Mouse (Mus musculus) hindbrain, embryonic 16.5 days (tissue): ENCODE measurements at regions not wholly inside any gene's neighbourhood (a gene's known extent, or its start where the extent isn't known, plus 50 kb on each side); places are given as distances from the start of the nearest gene placed in this dataset.
A peak's percentile ranks its signal among the peaks of the same experiment; 100 is the strongest.

Experiments
- ATAC-seq: fragments of 200-750 bp; cut with Nextera tagmentation; 2 replicates; pipeline ENCODE4 v1.8.0; 2017; ENCODE audit warnings: moderate TSS enrichment, moderate library complexity
- H3K27ac ChIP-seq: fragments of 300-500 bp; sonication (generic); 2 replicates; pipeline ENCODE4 v1.5.1; 2014; ENCODE audit warnings: low read depth, mild to moderate bottlenecking, control low read depth, low read length, moderate library complexity
- H3K27me3 ChIP-seq: fragments of 300-500 bp; sonication (generic); replicated peaks from 2 replicates; pipeline ENCODE4 v1.6.1; 2014; ENCODE audit warnings: low read length; ENCODE audit not compliant: control insufficient read depth, insufficient read depth
- H3K36me3 ChIP-seq: fragments of 300-500 bp; sonication (generic); 2 replicates; pipeline ENCODE4 v1.6.1; 2014; ENCODE audit warnings: mild to moderate bottlenecking, low read length, moderate library complexity, mixed read lengths; ENCODE audit not compliant: control insufficient read depth, insufficient read depth
- H3K4me1 ChIP-seq: fragments of 300-500 bp; sonication (generic); 2 replicates; pipeline ENCODE4 v1.6.1; 2014; ENCODE audit warnings: low read depth, low read length; ENCODE audit not compliant: control insufficient read depth, insufficient read depth
- H3K4me2 ChIP-seq: fragments of 300-500 bp; sonication (generic); 2 replicates; pipeline ENCODE4 v1.6.1; 2014; ENCODE audit warnings: mild to moderate bottlenecking, low read length, control low read depth, moderate library complexity
- H3K4me3 ChIP-seq: fragments of 300-500 bp; sonication (generic); 2 replicates; pipeline ENCODE4 v1.5.1; 2014; ENCODE audit warnings: mild to moderate bottlenecking, low read length, control low read depth, moderate library complexity
- H3K9ac ChIP-seq: fragments of 300-500 bp; sonication (generic); 2 replicates; pipeline ENCODE4 v1.6.1; 2014; ENCODE audit warnings: low read depth, mild to moderate bottlenecking, control low read depth, low read length, moderate library complexity
- H3K9me3 ChIP-seq: fragments of 300-500 bp; sonication (generic); 2 replicates; pipeline ENCODE4 v1.6.1; 2014; ENCODE audit warnings: mild to moderate bottlenecking, low read length, moderate library complexity; ENCODE audit not compliant: control insufficient read depth
- whole genome bisulfite sequencing: fragments of 180-500 bp; shearing (Covaris S2); extraction: QIAGEN DNeasy Blood & Tissue Kit; methylation state at CpG from one replicate; pipeline ENCODE4 v1.1.7; 2014; 5-methylcytosine and 5-hydroxymethylcytosine counted together

DNA sequence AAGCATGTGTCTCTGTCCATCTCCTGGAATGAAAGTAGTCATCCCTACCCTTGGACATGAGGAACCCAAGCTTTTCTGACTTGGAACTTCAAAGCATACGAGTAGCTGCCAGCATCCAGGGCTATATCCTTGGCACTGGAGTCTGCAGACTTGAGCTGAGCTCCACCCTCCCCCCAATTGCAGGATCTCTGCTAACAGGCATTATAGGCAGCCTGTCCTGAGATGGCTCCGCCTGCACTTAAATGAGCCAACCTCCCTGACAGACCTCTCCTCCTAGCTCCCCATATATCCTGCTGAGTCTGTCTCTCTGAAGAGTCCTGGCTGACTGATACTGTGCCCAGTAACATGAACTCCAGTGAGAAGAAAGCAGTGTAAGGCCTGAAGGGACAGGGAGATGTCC is 141.4 kb downstream of the Rybp start:
- H3K9ac ChIP-seq, result no peak overlapping the region
- ATAC-seq, result no peak
- no peak overlapping the region for H3K4me3 ChIP-seq
- H3K27ac ChIP-seq, result no peak overlapping the region
- H3K9me3 ChIP-seq, result no peaks in the 10 kb centered on the region
- H3K36me3 ChIP-seq, result no peaks in the 10 kb centered on the region
- WGBS, result 76% methylated on average over 2 of the region's 2 CpGs
- no peak overlapping the region for H3K4me2 ChIP-seq
- H3K27me3 ChIP-seq, result no peaks in the 10 kb centered on the region; the same call in 1 of the 2 replicates
- H3K4me1 ChIP-seq, result peaks cover 16% of the 10 kb centered on the region

DNA sequence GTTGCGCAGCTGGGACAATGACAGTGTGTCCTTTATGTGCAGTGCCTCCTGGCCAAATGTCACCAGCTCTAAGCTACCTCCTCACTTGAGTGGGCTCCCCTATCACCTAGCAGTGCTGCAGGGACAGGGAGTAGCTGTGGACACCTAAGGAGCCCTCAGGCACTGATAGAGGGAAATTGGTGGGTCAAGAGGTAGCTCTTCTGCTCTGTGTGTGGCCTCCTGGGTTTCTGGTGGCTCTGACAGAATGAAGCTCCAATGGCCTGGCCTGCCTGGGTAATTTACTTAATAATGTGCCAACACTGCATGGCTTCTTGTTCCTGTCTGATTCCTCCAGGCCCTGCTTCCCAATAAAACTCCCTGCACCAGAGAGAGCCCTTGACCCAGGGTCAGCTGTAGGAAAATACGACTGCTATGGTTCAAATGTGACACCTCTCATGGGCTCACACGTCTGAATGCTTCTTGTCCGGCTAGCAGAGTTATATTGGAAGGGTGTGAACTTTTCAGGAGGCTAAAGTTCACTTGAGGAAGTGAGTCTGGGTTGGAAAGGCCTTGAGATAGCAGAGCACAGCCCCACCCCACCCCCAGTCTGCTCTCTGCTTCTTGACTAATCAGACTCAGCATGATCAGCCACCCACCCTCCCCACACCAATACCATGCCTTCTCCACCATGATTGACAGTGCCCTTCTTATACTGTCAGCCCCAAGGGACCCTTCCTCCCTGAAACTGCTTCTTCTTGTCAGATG is 142.6 kb downstream of the Rybp start:
- 54% methylated on average over 4 of the region's 4 CpGs for WGBS
- Histone ChIP-seq H3K27ac (no peak overlapping the region; the same call in 1 of the 2 replicates), H3K4me1 (peaks cover 26% of the 10 kb centered on the region)

DNA sequence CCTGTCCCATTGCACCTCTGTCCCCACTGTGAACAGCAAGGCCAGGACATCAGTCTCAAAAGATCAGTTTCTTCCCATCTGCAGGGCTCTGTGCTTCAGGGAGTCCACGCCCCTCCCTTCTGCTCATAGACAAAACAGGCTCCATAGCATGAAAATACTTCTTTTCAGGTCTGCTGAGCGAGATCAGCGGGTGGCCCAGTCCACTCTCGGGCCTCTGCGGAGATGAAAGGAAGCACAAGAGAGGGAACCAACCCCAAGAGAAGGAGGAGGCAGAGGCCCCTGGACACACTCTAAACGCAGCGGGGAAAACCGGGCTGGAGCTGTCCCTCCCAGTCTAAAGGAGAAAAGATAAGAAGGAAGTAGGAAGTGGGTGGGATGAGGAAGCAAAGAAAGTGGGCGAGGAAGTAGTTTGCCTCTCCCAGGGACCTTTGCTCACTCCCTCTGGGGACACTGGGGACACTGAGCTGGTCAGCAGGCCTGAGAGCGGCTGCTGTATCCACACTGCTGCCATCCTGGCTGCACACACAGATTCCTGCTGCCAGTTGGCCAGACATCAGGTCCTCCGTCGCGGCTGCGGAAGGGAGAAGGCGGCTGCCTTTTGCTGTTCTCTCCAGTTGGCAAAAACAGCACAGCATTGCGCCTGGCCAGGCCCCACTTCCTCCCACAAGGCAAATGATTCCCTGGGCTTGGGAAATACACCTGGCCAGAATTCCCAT is 143.5 kb downstream of the Rybp start:
- Histone ChIP-seq H3K4me3 (no peak overlapping the region), H3K4me1 (peaks cover 27% of the 10 kb centered on the region), H3K36me3 (no peaks in the 10 kb centered on the region), H3K4me2 (peak overlapping the region; percentile 36), H3K9me3 (no peaks in the 10 kb centered on the region), H3K9ac (0 out of 2 replicates have a peak overlapping the region, but pooled peaks have one; percentile 33), H3K27me3 (no peaks in the 10 kb centered on the region; the same call in 1 of the 2 replicates), H3K27ac (no peak overlapping the region; the same call in 1 of the 2 replicates)
- peak; percentile 83 for ATAC-seq
- WGBS, result 1% methylated on average over 16 of the region's 16 CpGs

More for the DNA sequence above, 142.6 kb downstream of the Rybp start:
- ATAC-seq, result no peak
- H3K27me3 ChIP-seq, result no peaks in the 10 kb centered on the region; the same call in 1 of the 2 replicates
- H3K9ac ChIP-seq, result no peak overlapping the region
- H3K9me3 ChIP-seq, result no peaks in the 10 kb centered on the region
- no peak overlapping the region for H3K4me3 ChIP-seq
- no peak overlapping the region for H3K4me2 ChIP-seq
- H3K36me3 ChIP-seq, result no peaks in the 10 kb centered on the region

DNA sequence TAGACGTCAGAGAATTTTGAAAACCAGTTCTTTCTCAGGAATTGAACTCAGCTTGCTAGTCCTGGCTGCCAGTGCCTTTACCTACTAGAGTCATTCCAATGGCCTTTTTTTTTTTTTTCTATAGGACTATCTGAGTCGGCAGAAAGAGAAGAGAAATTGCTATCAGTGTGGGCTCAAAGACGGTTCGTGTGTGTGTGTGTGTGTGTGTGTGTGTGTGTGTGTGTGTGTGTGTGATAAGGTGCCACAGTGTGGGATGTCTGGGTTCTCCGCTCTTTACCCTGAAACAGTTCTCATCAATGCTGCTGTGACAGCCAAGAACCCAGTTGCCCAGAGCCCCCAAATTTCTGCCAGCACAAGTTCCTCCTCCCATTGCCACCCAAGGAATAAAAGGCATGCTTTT is 146.1 kb downstream of the Rybp start:
- no peak for ATAC-seq
- H3K9me3 ChIP-seq, result no peaks in the 10 kb centered on the region
- no peak overlapping the region for H3K27ac ChIP-seq
- no peaks in the 10 kb centered on the region; the same call in 1 of the 2 replicates for H3K27me3 ChIP-seq
- H3K4me1 ChIP-seq, result peaks cover 27% of the 10 kb centered on the region
- WGBS, result 73% methylated on average over 5 of the region's 5 CpGs
- H3K4me2 ChIP-seq, result no peak overlapping the region
- H3K4me3 ChIP-seq, result no peak overlapping the region
- no peak overlapping the region for H3K9ac ChIP-seq
- H3K36me3 ChIP-seq, result no peaks in the 10 kb centered on the region

DNA sequence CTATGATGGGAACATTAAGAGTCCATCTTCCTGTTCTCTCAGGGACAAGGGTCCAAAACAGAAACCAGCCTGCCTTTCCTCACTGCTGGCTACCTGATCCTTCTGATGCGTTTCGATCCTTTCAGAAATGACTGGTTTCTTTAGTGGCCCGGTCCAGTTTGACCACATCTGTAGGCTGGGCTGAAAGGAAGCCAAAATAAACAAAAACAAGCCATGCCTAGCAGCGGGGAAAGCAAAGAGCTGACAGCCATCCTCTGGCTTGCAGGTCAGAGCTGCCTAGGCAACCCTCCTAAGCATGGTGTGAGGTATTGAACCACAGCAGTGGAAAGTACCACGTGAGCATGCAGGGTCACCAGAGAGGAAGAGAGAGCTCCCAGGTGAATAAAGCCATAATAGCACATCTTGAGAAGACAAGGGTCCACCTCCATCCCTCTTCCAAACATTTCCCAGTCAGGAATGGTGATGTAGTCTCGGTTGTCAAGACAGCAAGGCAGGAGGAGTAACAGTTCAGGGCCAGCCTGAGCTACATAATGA is 146.6 kb downstream of the Rybp start:
- Histone ChIP-seq H3K9ac (no peak overlapping the region), H3K4me3 (no peak overlapping the region), H3K27ac (no peak overlapping the region), H3K9me3 (no peaks in the 10 kb centered on the region), H3K36me3 (no peaks in the 10 kb centered on the region), H3K4me2 (no peak overlapping the region), H3K4me1 (peaks cover 27% of the 10 kb centered on the region), H3K27me3 (no peaks in the 10 kb centered on the region; the same call in 1 of the 2 replicates)
- ATAC-seq, result no peak
- WGBS, result 43% methylated on average over 6 of the region's 6 CpGs

DNA sequence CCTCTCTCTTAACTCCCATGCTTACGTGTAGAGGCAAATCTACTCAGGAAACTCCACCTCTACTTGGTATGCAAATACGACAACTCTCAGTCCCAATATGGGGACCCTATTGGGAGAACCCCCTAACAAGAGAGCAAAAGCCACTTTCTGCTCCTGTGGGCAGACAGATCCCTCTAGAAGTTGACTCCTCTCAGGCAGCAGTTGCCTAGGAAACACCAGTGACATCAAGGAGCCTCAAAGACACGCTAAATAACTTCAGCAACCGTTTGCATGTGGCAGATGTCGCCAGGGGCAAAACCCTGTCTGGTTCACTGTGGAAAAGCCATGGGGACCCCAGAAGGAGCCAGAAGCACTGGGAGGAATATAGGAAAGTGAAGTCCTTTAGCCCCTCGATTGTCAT is 147.5 kb downstream of the Rybp start:
- no peaks in the 10 kb centered on the region for H3K36me3 ChIP-seq
- no peak overlapping the region for H3K9ac ChIP-seq
- ATAC-seq, result no peak
- H3K4me1 ChIP-seq, result peaks cover 27% of the 10 kb centered on the region
- H3K4me3 ChIP-seq, result no peak overlapping the region
- no peaks in the 10 kb centered on the region; the same call in 1 of the 2 replicates for H3K27me3 ChIP-seq
- 29% methylated on average over 6 of the region's 6 CpGs for WGBS
- H3K4me2 ChIP-seq, result no peak overlapping the region
- H3K9me3 ChIP-seq, result no peaks in the 10 kb centered on the region
- no peak overlapping the region for H3K27ac ChIP-seq

DNA sequence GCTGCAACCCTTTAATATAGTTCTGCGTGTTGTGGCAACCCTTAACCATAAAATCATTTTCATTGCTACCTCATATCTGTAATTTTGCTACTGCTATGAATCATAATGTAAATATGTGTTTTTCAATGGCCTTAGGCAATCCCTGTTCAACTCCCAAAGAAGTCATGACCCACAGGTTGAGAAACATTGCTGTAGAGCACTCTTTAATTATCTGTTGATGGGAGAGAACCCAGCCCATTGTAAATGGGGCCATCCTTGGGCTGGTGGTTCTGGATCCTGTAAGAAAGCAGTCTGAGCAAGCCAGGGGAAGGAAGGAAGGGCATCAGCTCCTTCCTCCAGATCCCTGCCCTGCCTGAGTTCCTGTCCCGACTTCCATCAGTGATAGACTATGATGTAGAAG is 148.6 kb downstream of the Rybp start:
- Histone ChIP-seq H3K27me3 (no peaks in the 10 kb centered on the region; the same call in 1 of the 2 replicates), H3K4me1 (peaks cover 17% of the 10 kb centered on the region), H3K4me3 (no peak overlapping the region), H3K27ac (no peak overlapping the region), H3K9me3 (no peaks in the 10 kb centered on the region), H3K9ac (no peak overlapping the region), H3K36me3 (no peaks in the 10 kb centered on the region), H3K4me2 (no peak overlapping the region)
- WGBS, result 91% methylated on average over 2 of the region's 2 CpGs
- ATAC-seq, result no peak

DNA sequence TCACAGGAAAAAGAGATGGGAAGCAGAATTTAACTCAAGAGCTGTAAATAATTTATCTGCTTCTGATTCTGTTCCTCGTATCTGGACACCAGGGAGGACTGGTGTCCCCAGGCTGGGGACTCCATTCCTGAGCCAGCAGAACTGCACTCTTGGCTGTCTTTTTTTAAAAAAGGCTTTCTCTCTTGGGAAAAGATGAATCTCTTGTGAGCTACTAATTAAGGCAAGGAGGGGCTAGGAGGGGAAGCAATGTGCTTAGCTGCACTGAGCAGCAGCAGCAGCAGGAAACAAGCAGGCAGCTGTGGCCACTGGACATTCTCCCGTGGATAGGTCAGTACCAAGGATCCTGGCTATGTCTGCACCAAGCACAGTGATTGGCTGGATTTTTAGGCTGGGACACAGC is 152.1 kb downstream of the Rybp start:
- Histone ChIP-seq H3K9ac (no peak overlapping the region), H3K27ac (no peak overlapping the region), H3K27me3 (no peaks in the 10 kb centered on the region; the same call in 1 of the 2 replicates), H3K4me3 (no peak overlapping the region), H3K4me2 (no peak overlapping the region), H3K9me3 (no peaks in the 10 kb centered on the region), H3K4me1 (peaks cover 12% of the 10 kb centered on the region), H3K36me3 (no peaks in the 10 kb centered on the region)
- no peak for ATAC-seq
- WGBS, result 27% methylated on average over 2 of the region's 2 CpGs

DNA sequence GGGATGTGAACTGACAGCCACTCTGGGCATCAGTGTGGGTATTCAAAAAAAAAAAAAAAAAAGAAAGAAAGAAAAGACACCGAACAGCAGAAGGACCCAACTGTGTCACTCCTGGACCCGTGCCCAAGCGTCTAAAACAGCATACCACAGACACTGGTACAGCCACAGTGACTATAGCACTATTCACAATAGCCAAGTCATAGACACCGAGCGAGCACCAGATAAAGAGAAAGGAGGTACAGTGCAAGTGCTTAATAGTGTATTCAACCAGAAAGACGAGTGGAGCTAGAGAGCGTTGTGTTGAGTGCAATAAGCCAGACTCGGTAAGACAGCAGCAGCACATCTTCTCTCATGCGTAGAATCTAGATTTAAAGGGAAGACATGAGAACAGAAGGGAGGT is 153.3 kb downstream of the Rybp start:
- Histone ChIP-seq H3K9ac (no peak overlapping the region), H3K27ac (no peak overlapping the region), H3K27me3 (no peaks in the 10 kb centered on the region; the same call in 1 of the 2 replicates), H3K36me3 (no peaks in the 10 kb centered on the region), H3K4me2 (no peak overlapping the region), H3K4me1 (peaks cover 6% of the 10 kb centered on the region; the same call in 1 of the 2 replicates), H3K4me3 (no peak overlapping the region), H3K9me3 (no peaks in the 10 kb centered on the region)
- 41% methylated on average over 9 of the region's 9 CpGs for WGBS
- ATAC-seq, result 0 out of 2 replicates have a peak, but pooled peaks have one; percentile 35
